Mouse (Mus musculus) heart, postnatal 0 days (tissue): Measurements from ENCODE around the gene Cpd. TPM values are rescaled to one million over a fixed set of nuclear protein-coding genes. Genes with fewer than 3 reads are reported as not detected.

ENCODE experiments used
- ATAC-seq: fragments of 200-750 bp; cut with Nextera tagmentation; 2 replicates; pipeline ENCODE4 v1.8.0; 2017; ENCODE audit warnings: low read depth, moderate number of reproducible peaks, moderate library complexity; ENCODE audit not compliant: insufficient read depth
- DNase-seq: peaks from one replicate; pipeline ENCODE4 v3.0.0-alpha.2; 2016; ENCODE audit warnings: low spot score
- H3K27ac ChIP-seq: fragments of 300-500 bp; sonication (generic); 2 replicates; pipeline ENCODE4 v1.5.1; 2014; ENCODE audit warnings: low read depth, mild to moderate bottlenecking
- H3K27me3 ChIP-seq: fragments of 300-500 bp; sonication (generic); 2 replicates; pipeline ENCODE4 v1.6.1; 2014; ENCODE audit warnings: low read length, mixed read lengths; ENCODE audit not compliant: control insufficient read depth, insufficient read depth
- H3K36me3 ChIP-seq: fragments of 300-500 bp; sonication (generic); replicated peaks from 2 replicates; pipeline ENCODE4 v1.6.1; 2014; ENCODE audit warnings: low read length, mixed read lengths; ENCODE audit not compliant: control insufficient read depth, insufficient read depth
- H3K4me1 ChIP-seq: fragments of 300-500 bp; sonication (generic); 2 replicates; pipeline ENCODE4 v1.6.1; 2014; ENCODE audit warnings: antibody characterized with exemption; ENCODE audit not compliant: control insufficient read depth, insufficient read depth
- H3K4me2 ChIP-seq: fragments of 300-500 bp; sonication (generic); 2 replicates; pipeline ENCODE4 v1.6.1; 2014; ENCODE audit warnings: low read depth, mild to moderate bottlenecking, low read length, moderate library complexity
- H3K4me3 ChIP-seq: fragments of 300-500 bp; sonication (generic); 2 replicates; pipeline ENCODE4 v1.5.1; 2014; ENCODE audit warnings: low read depth, low read length
- H3K9ac ChIP-seq: fragments of 300-500 bp; sonication (generic); replicated peaks from 2 replicates; pipeline ENCODE4 v1.6.1; 2014; ENCODE audit warnings: low read depth, low read length, mixed read lengths
- H3K9me3 ChIP-seq: fragments of 300-500 bp; sonication (generic); replicated peaks from 2 replicates; pipeline ENCODE4 v1.6.1; 2016; ENCODE audit warnings: low read length; ENCODE audit not compliant: control insufficient read depth
- CTCF ChIP-seq: IDR thresholded peaks from 2 replicates; pipeline ENCODE4 v1.5.1; 2016; ENCODE audit warnings: antibody characterized with exemption, control low read depth, low read depth
- EP300 ChIP-seq: IDR thresholded peaks from 2 replicates; pipeline ENCODE4 v1.6.1; 2016; ENCODE audit warnings: antibody characterized with exemption, low read depth
- WGBS: fragments of 180-500 bp; shearing (Covaris S2); extraction: QIAGEN DNeasy Blood & Tissue Kit; methylation state at CpG from one replicate; pipeline ENCODE4 v1.1.7; 2014; 5-methylcytosine and 5-hydroxymethylcytosine counted together
- polyA plus RNA-seq: library from polyadenylated mRNA; unstranded; fragments of >200 nt; fragmentation: Nextera tagmentation; extraction: Ambion mirVana; gene quantifications from 2 replicates; pipeline ENCODE4 v1.2.1, GENCODE M21; 2015
- total RNA-seq: library from RNA; depleted of rRNA; stranded (reverse); fragments of >200 nt; gene quantifications from 2 replicates; pipeline ENCODE4 v1.2.3, GENCODE M21; 2014; ENCODE audit warnings: low replicate concordance

Gene Cpd
- total and polyA plus RNA-seq, 2 experiments from 2014 or later: 8.6 to 66.9 TPM

- WGBS: 28% methylated on average over 3 of the region's 3 CpGs
- no peak for TF ChIP-seq CTCF
- TF ChIP-seq EP300: no peak
Observed at GRCm38 (mm10) chr11:76821353-76821752, 25.5 kb downstream of the Cpd start.

GRCm38 (mm10) chr11:76817664-76818063 lies 29.2 kb downstream of the Cpd start:
- no peak for DNase-seq
- WGBS: 83% methylated on average over 3 of the region's 3 CpGs
- H3K4me3 ChIP-seq: no peak overlapping the region
- TF ChIP-seq CTCF (no peak), EP300 (no peak)
- H3K9ac ChIP-seq: no peak overlapping the region
- H3K27ac ChIP-seq: no peak overlapping the region
- peaks cover 20% of the 10 kb centered on the region for H3K36me3 ChIP-seq
- H3K27me3 ChIP-seq: no peaks in the 10 kb centered on the region
- peaks cover 7% of the 10 kb centered on the region for H3K4me1 ChIP-seq
- ATAC-seq: no peak
- H3K9me3 ChIP-seq: no peaks in the 10 kb centered on the region
- no peak overlapping the region for H3K4me2 ChIP-seq

More at GRCm38 (mm10) chr11:76821353-76821752, 25.5 kb downstream of the Cpd start:
- H3K4me1 ChIP-seq: peaks cover 7% of the 10 kb centered on the region
- no peak overlapping the region for H3K9ac ChIP-seq
- no peaks in the 10 kb centered on the region for H3K27me3 ChIP-seq
- H3K4me2 ChIP-seq: no peak overlapping the region
- H3K36me3 ChIP-seq: no peaks in the 10 kb centered on the region
- H3K27ac ChIP-seq: no peak overlapping the region
- ATAC-seq: no peak
- no peak for DNase-seq
- H3K4me3 ChIP-seq: no peak overlapping the region
- no peaks in the 10 kb centered on the region for H3K9me3 ChIP-seq

- TF ChIP-seq EP300 (no peak), CTCF (peak; percentile 57)
- no peak overlapping the region for H3K4me3 ChIP-seq
- H3K27ac ChIP-seq: no peak overlapping the region
- peaks cover 60% of the 10 kb centered on the region for H3K36me3 ChIP-seq
- DNase-seq (no peak), ATAC-seq (no peak)
- no peak overlapping the region for H3K9ac ChIP-seq
- H3K4me1 ChIP-seq: peaks cover 10% of the 10 kb centered on the region
- H3K9me3 ChIP-seq: no peaks in the 10 kb centered on the region
- H3K27me3 ChIP-seq: no peaks in the 10 kb centered on the region
- WGBS: 79% methylated on average over 9 of the region's 9 CpGs
- H3K4me2 ChIP-seq: no peak overlapping the region
Observed at GRCm38 (mm10) chr11:76810706-76811495, 35.9 kb downstream of the Cpd start.

GRCm38 (mm10) chr11:76809450-76809849 lies 37.4 kb downstream of the Cpd start:
- DNase-seq (peak; percentile 42), ATAC-seq (peak; percentile 72)
- H3K9me3 ChIP-seq: no peaks in the 10 kb centered on the region
- no peak overlapping the region for H3K4me2 ChIP-seq
- H3K4me1 ChIP-seq: peaks cover 10% of the 10 kb centered on the region
- 0 out of 2 replicates have a peak, but pooled peaks have one; percentile 0 for TF ChIP-seq CTCF
- no peak for TF ChIP-seq EP300
- H3K36me3 ChIP-seq: peaks cover 70% of the 10 kb centered on the region
- H3K9ac ChIP-seq: no peak overlapping the region
- H3K27ac ChIP-seq: peak overlapping the region; percentile 61
- H3K4me3 ChIP-seq: no peak overlapping the region
- no peaks in the 10 kb centered on the region for H3K27me3 ChIP-seq
- 26% methylated on average over 3 of the region's 3 CpGs for WGBS

- DNase-seq (no peak), ATAC-seq (no peak)
- Histone ChIP-seq H3K9me3 (no peaks in the 10 kb centered on the region), H3K4me3 (no peak overlapping the region), H3K4me2 (no peak overlapping the region), H3K27me3 (no peaks in the 10 kb centered on the region), H3K4me1 (peaks cover 10% of the 10 kb centered on the region), H3K27ac (no peak overlapping the region), H3K36me3 (peaks cover 67% of the 10 kb centered on the region), H3K9ac (no peak overlapping the region)
- 92% methylated on average over 7 of the region's 7 CpGs for WGBS
- TF ChIP-seq CTCF: no peak
- no peak for TF ChIP-seq EP300
Observed at GRCm38 (mm10) chr11:76808550-76808949, 38.3 kb downstream of the Cpd start.
